Mouse (Mus musculus): ENCODE results near the gene Rassf3.

- TF ChIP-seq CTCF (IDR thresholded peaks at IDR 0.05; ENCODE audit: low read depth) (no peak), EP300 (IDR thresholded peaks at IDR 0.05; ENCODE audit: low read depth) (no peak)
Observed at GRCm38 (mm10) chr10:121429581-121429980, 46.6 kb downstream of the Rassf3 start.
